Mouse (Mus musculus): ENCODE measurements around the gene Gm21885.

Gene Gm21885

GRCm38 (mm10) chr11:94318056-94318455 lies 36.4 kb downstream of the Gm21885 start:
- CTCF ChIA-PET, result interaction anchor here (0.7 kb wide), 1 partner anchor 12 kb away, joined by 3 read pairs; no protein-coding TSS in a partner anchor

- CTCF ChIA-PET, result interaction anchor here (0.6 to 0.7 kb wide), 2 partner anchors 15 to 684 kb away, joined by 4 to 5 read pairs; no protein-coding TSS in a partner anchor
These were observed 39.6 kb downstream of the Gm21885 start for GRCm38 (mm10) chr11:94320969-94321930.

DNA sequence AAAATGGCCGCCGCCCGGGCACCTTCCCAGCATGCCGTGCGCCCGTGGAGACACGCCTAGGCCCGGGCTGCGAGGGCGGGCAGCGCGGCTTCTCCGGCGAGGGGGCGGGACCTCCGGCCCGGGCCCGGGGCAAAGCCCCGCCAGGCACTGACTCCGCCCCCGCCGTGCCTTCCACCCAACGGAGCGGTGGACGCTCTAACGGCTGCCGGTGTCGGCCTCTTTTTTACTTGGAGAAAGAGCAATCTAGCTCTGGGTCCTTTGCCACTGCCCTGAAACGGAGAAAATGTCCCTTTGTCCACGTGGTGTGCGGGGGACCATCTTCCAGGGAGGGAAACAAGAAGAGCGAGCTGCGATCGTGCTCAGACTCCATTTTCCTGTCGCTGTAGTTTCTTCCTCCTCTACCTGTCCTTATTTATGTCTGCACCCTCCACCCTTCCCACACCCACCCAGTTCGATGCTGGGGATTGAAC lies 40.3 kb downstream of the Gm21885 start, which contains the start of gene Luc7l3:
TSS of gene Luc7l3 (minus strand) at position 58 of the 470 bp plus-strand sequence.
- CTCF ChIA-PET, result no interaction called here

DNA sequence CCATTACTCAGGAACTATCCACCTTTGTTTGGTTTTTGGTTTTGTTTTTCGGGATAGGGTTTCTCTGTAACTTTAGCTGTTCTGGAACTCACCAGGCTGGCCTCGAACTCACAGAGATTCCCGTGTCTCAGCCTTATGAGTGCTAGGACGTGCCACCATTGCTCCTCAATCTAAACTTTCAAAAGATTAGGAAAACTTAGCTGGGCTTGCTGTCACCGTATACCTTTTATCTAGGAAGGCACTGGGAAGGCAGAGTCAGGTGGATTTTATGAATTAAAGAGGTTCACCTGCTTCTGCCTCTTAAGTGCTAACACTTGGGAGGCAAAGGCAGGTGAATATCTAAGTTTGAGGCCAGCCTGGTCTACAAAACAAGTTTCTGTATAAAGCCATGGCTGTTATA lies 41.0 kb downstream of the Gm21885 start:
- CTCF ChIA-PET, result no interaction called here

DNA sequence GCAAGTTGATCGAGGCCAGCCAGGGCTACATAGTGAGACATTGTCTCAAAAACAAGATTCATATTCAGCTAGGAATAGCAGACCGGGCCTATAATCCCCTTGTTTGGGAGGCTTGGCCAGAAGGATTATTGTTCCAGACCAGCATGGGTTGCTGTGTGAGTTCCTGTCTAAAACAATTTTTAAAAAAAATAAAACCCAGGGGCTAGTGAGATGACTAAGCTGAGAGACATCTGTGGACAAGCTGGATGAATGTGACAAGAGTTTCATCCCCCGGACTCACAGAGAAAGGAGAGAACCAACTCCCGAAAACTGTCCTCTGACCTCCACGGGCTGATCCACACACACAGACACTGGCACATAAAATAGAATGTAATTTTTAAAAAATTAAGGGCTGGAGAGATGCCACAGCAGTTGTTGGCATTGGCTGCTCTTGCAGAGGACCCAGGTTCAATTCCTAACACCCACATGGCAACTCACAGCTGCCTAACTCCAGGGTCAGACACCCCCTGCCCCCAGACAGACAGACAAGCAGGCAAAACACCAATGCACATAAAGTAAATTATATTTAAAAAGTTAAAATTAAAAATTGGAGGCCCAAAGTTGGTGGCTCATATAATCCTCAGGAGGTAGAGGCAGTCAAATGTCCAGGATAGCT lies 41.7 kb downstream of the Gm21885 start:
- CTCF ChIA-PET, result interaction anchor here (0.6 kb wide), 1 partner anchor 440 kb away, joined by 3 read pairs; no protein-coding TSS in a partner anchor

- CTCF ChIA-PET, result no interaction called here
These were observed 42.9 kb downstream of the Gm21885 start for GRCm38 (mm10) chr11:94324618-94325017.

DNA sequence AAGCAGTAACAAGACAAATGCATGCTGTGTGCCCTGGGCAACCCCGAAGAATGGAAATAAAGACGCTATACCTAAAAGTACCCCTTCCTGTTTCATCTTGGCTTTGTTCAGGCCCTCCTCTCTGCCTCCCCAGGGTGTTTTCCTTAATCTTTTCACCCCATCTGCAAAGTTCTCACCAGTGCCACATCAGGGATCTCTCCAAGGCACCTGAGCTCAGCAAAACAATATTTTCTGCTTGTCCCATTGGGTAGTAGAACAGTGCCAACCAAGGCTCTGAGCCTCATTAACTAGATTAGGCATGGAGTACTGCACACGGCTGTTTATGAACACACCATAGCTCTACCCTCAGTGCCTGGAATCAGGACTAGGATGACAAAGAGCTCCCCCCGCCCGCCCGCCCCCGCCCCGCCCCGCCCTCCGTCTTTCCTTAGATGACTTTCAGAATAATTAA lies 45.3 kb downstream of the Gm21885 start:
- CTCF ChIA-PET, result interaction anchor here (1.1 kb wide), 1 partner anchor 12 kb away, joined by 3 read pairs; no protein-coding TSS in a partner anchor

DNA sequence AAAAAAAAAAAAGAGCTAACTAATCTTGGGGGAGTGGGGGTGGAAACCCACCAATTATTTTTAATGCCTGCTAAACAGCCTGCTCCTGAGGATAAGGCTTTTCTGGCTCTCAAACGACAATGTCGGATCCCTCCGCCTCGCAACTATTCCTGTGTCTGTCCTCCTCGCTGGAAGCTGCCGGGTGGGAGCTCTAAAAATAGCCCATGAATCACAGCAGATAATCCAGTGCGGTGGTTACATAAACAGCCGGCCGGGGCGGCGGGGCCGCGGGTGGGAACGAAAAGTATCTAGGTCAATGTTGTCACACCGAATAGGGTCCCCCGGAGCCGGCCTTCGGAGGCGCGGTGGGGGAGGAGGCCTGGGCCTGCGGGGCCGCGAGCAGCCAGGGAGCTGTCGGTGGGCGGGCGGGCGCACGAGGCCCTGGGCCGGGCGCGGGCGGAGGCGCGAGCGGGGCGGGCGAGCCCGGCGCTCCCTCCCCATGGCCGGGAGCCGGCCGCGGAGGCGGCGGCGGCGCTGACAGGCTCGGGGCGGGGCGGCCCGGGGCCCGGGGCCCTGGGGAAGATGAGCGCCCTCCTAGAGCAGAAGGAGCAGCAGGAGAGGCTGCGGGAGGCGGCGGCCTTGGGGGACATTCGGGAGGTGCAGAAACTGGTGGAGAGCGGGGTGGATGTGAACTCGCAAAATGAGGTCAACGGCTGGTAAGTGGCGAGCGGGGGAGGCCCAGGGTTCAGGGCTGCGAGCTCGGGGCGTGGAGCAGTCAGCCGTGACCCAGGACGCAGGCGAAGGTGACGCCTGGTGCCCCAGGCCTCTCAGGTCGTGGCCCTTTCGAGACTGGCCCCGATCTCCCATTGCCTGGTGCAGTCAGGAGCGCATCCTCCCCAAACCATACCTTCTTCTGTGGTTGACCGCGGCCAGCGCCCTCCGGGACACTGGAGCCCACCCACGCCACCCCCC lies 46.3 kb downstream of the Gm21885 start, which contains the start of gene Ankrd40:
TSS of gene Ankrd40 (plus strand) at position 309 of the 951 bp plus-strand sequence.
- CTCF ChIA-PET, result interaction anchor here (1.1 kb wide), 1 partner anchor 13 kb away, joined by 3 read pairs; no protein-coding TSS in a partner anchor

DNA sequence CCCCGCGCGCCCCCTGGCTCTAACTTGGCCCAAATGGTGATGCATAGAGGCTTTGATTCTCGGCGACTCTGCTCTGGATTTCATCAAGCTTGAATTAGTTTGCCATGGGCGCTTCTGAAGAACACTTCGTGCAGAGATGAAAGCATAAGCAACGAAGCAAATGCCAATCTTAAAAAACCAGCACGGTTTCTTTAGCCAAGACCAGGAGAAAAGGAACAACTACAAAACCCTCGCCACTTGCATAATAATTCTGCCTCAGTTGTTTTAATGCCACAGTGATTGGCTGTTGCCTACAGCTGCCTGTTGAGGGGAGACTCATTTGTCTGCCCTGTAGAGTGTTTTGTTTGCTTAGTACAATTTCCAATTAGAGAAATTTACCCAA lies 47.0 kb downstream of the Gm21885 start:
- CTCF ChIA-PET, result no interaction called here

DNA sequence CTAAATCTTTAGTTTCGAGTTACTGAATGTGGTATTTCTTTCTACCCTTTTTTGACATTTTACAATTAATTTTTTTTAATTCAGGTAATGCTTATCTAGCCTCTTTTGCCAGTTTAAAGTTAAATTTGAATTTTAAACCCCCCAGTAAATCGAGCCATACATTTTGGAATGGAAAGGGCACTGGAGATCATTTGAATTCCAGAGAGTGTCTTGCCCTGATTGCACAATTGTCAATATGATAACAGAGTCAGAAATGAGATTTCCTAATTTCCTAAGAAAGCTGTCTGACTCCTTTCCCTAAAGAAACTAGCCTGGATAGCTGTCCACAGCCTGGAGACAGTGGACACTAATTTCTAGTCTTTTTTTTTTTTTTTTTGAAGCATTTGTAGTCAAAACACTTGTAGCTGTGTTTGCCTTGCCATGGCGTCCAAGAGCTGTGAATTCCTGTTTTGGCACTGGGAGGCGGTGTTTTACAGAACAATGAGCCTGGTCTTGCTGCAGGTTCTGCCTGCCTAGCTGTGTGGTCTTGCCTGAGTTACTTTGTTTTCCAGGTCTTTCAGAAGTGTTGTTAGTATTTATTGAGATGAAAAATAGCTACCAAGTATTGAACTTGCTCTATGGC lies 47.7 kb downstream of the Gm21885 start:
- CTCF ChIA-PET, result interaction anchor here (0.9 kb wide), 1 partner anchor 42 kb away, joined by 3 read pairs; no protein-coding TSS in a partner anchor

DNA sequence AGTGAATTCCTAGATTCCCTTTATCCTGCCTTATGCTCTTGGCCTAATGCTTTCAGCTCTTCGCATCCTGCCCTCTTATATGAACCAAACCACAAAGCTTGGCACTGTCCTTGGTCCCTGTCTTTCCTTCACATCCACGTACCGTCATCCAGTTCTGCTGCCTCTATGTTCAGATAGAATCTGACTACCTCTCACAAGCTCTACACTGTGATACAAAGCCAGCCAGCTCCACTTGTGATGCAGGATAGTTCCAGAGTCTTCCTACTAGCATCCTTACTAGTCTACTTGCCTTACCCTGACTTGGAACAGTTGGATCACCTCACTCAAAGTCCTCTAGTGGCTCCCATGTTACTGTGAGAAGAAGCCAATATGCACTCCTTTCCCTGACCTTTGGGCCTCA lies 48.5 kb downstream of the Gm21885 start:
- CTCF ChIA-PET, result interaction anchor here (0.7 to 0.9 kb wide), 2 partner anchors 41 to 1908 kb away, joined by 3 to 4 read pairs; no protein-coding TSS in a partner anchor

- CTCF ChIA-PET, result no interaction called here
These were observed 51.1 kb downstream of the Gm21885 start for GRCm38 (mm10) chr11:94332726-94333125.

DNA sequence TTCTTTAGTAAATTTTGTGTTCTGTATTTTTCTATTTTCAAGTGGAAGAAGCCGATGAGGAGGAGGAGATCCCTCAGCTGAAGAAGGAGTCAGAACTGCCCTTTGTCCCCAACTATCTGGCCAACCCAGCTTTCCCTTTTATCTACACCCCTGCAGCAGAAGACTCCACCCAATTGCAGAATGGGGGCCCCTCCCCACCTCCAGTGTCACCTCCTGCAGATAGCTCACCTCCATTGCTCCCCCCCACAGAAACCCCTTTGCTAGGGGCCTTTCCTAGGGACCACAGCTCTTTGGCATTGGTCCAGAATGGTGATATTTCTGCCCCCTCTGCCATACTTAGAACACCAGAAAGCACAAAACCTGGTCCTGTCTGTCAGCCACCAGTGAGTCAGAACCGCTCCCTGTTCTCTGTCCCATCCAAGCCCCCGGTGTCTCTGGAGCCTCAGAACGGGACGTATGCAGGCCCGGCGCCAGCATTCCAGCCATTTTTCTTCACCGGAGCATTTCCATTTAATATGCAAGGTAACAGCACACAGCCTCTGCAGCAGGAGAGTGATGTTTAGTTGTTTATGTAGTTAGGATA lies 52.8 kb downstream of the Gm21885 start:
- CTCF ChIA-PET, result no interaction called here
